Mouse (Mus musculus): ENCODE data around the gene Man2c1.

GRCm38 (mm10) chr9:57144830-57145229 lies 14.3 kb downstream of the Man2c1 start:
- no peak for TF ChIP-seq POLR2A (IDR thresholded peaks at IDR 0.05; ENCODE audit: borderline replicate concordance, control insufficient read depth, low read depth, low read length)
- no peak for TF ChIP-seq CTCF (IDR thresholded peaks at IDR 0.05; ENCODE audit: control insufficient read depth, insufficient read depth, low read length)

Measured in bone marrow, adult 2 months (tissue).